Mouse (Mus musculus) ES-Bruce4 (cell line): ENCODE results near the gene Meltf.

Experiments used
- CTCF ChIP-seq: IDR thresholded peaks from one replicate; pipeline ENCODE4 v1.8.1; 2011; ENCODE audit warnings: low read depth, low read length
- EP300 ChIP-seq: IDR thresholded peaks from 2 replicates; pipeline ENCODE4 v1.6.1; 2011; ENCODE audit warnings: low read depth, low read length; ENCODE audit not compliant: insufficient read depth
- POLR2A ChIP-seq: IDR thresholded peaks from one replicate; pipeline ENCODE4 v1.8.1; 2011; ENCODE audit warnings: low read length; ENCODE audit not compliant: insufficient read depth

- no peak for TF ChIP-seq CTCF
- no peak for TF ChIP-seq POLR2A
- TF ChIP-seq EP300 = peak; percentile 93
Measured at GRCm38 (mm10) chr16:31890907-31891306, 12.3 kb downstream of the Meltf start.
